Mouse (Mus musculus) forebrain, embryonic 13.5 days (tissue): Measurements from ENCODE around the gene Rarg. TPM values are rescaled to one million over a fixed set of nuclear protein-coding genes. Genes with fewer than 3 reads are reported as not detected.

Experiments
- ATAC-seq: fragments of 200-750 bp; cut with Nextera tagmentation; 2 replicates; pipeline ENCODE4 v1.8.0; 2017
- H3K27ac ChIP-seq: fragments of 300-500 bp; sonication (generic); 2 replicates; pipeline ENCODE4 v1.5.1; 2015; ENCODE audit warnings: inconsistent platforms, mild to moderate bottlenecking, moderate library complexity
- H3K27me3 ChIP-seq: fragments of 300-500 bp; sonication (generic); 2 replicates; pipeline ENCODE4 v1.6.1; 2015; ENCODE audit warnings: mild to moderate bottlenecking, inconsistent platforms
- H3K36me3 ChIP-seq: fragments of 300-500 bp; sonication (generic); 2 replicates; pipeline ENCODE4 v1.6.1; 2015; ENCODE audit warnings: mild to moderate bottlenecking, inconsistent platforms; ENCODE audit not compliant: poor library complexity, severe bottlenecking
- H3K4me1 ChIP-seq: fragments of 300-500 bp; sonication (generic); 2 replicates; pipeline ENCODE4 v1.6.1; 2015; ENCODE audit warnings: inconsistent platforms
- H3K4me2 ChIP-seq: fragments of 300-500 bp; sonication (generic); 2 replicates; pipeline ENCODE4 v1.6.1; 2015; ENCODE audit warnings: inconsistent platforms, mild to moderate bottlenecking, moderate library complexity
- H3K4me3 ChIP-seq: fragments of 300-500 bp; sonication (generic); 2 replicates; pipeline ENCODE4 v1.5.1; 2015; ENCODE audit warnings: mild to moderate bottlenecking, inconsistent platforms
- H3K9ac ChIP-seq: fragments of 300-500 bp; sonication (generic); 2 replicates; pipeline ENCODE4 v1.6.1; 2015; ENCODE audit warnings: mild to moderate bottlenecking, inconsistent platforms
- H3K9me3 ChIP-seq: fragments of 300-500 bp; sonication (generic); replicated peaks from 2 replicates; pipeline ENCODE4 v1.6.1; 2016; ENCODE audit warnings: inconsistent platforms
- WGBS: fragments of 180-500 bp; shearing (Covaris S2); methylation state at CpG from one replicate; pipeline ENCODE4 v1.1.7; 2015; 5-methylcytosine and 5-hydroxymethylcytosine counted together
- polyA plus RNA-seq: library from polyadenylated mRNA; unstranded; fragments of >200 nt; fragmentation: Nextera tagmentation; extraction: Ambion mirVana; gene quantifications from 2 replicates; pipeline ENCODE4 v1.2.1, GENCODE M21; 2015

The Rarg gene
- polyA plus RNA-seq, 1 experiment from 2014 or later: 3.2 TPM

- peak overlapping the region; percentile 66 for H3K4me3 ChIP-seq
- 0 out of 2 replicates have a peak, but pooled peaks have one; percentile 1 for ATAC-seq
- H3K9me3 ChIP-seq: no peaks in the 10 kb centered on the region
- peaks cover 24% of the 10 kb centered on the region for H3K36me3 ChIP-seq
- H3K4me1 ChIP-seq: peaks cover 15% of the 10 kb centered on the region
- no peaks in the 10 kb centered on the region for H3K27me3 ChIP-seq
- H3K9ac ChIP-seq: peak overlapping the region; percentile 76
- H3K27ac ChIP-seq: peak overlapping the region; percentile 66
- peak overlapping the region; percentile 97 for H3K4me2 ChIP-seq
- WGBS: 39% methylated on average over 7 of the region's 7 CpGs
Observed at GRCm38 (mm10) chr15:102278726-102279091, 21.4 kb upstream of the Rarg start.

GRCm38 (mm10) chr15:102273982-102274716 lies 16.8 kb upstream of the Rarg start:
- Histone ChIP-seq H3K4me3 (no peak overlapping the region), H3K9ac (no peak overlapping the region)
- no peak for ATAC-seq

GRCm38 (mm10) chr15:102271441-102271840 lies 14.1 kb upstream of the Rarg start:
- ATAC-seq: no peak
- no peak overlapping the region for H3K9ac ChIP-seq
- no peak overlapping the region for H3K27ac ChIP-seq
- no peaks in the 10 kb centered on the region for H3K9me3 ChIP-seq
- no peaks in the 10 kb centered on the region for H3K36me3 ChIP-seq
- H3K4me3 ChIP-seq: no peak overlapping the region
- H3K4me2 ChIP-seq: no peak overlapping the region
- H3K27me3 ChIP-seq: peaks cover 25% of the 10 kb centered on the region
- H3K4me1 ChIP-seq: peaks cover 6% of the 10 kb centered on the region; the same call in 1 of the 2 replicates
- 32% methylated on average over 3 of the region's 3 CpGs for WGBS

More at GRCm38 (mm10) chr15:102273982-102274716, 16.8 kb upstream of the Rarg start:
- Histone ChIP-seq H3K36me3 (no peaks in the 10 kb centered on the region), H3K9me3 (no peaks in the 10 kb centered on the region), H3K27me3 (peaks cover 25% of the 10 kb centered on the region), H3K4me2 (no peak overlapping the region), H3K27ac (no peak overlapping the region), H3K4me1 (peaks cover 10% of the 10 kb centered on the region)
- WGBS: 74% methylated on average over 6 of the region's 6 CpGs

GRCm38 (mm10) chr15:102270274-102270960 lies 13.1 kb upstream of the Rarg start, which contains the start of gene Gm9918:
Gene Gm9918, plus strand, starts transcription at chr15:102270563.
- no peaks in the 10 kb centered on the region for H3K9me3 ChIP-seq
- no peak within 1 kb of the TSS for H3K27ac ChIP-seq
- no peaks in the 10 kb centered on the region for H3K36me3 ChIP-seq
- 0 out of 2 replicates have a peak within 1 kb of the TSS, but pooled peaks have one; percentile 8 for H3K9ac ChIP-seq
- peak within 1 kb of the TSS; percentile 16; the same call in 1 of the 2 replicates for H3K4me2 ChIP-seq
- peaks cover 6% of the 10 kb centered on the region; the same call in 1 of the 2 replicates for H3K4me1 ChIP-seq
- ATAC-seq: no peak
- no peak within 1 kb of the TSS for H3K4me3 ChIP-seq
- peaks cover 25% of the 10 kb centered on the region for H3K27me3 ChIP-seq
- WGBS: 6% methylated on average over 19 of the region's 21 CpGs

GRCm38 (mm10) chr15:102265548-102265947 lies 8.2 kb upstream of the Rarg start:
- Histone ChIP-seq H3K9ac (no peak overlapping the region), H3K4me2 (no peak overlapping the region), H3K36me3 (no peaks in the 10 kb centered on the region), H3K4me3 (no peak overlapping the region), H3K9me3 (no peaks in the 10 kb centered on the region), H3K27me3 (peaks cover 28% of the 10 kb centered on the region), H3K27ac (no peak overlapping the region), H3K4me1 (peaks cover under 1% of the 10 kb centered on the region; the same call in 1 of the 2 replicates)
- no peak for ATAC-seq
- WGBS: 92% methylated on average over 5 of the region's 5 CpGs

- Histone ChIP-seq H3K27ac (no peak overlapping the region), H3K4me2 (no peak overlapping the region), H3K4me3 (no peak overlapping the region), H3K27me3 (peaks cover 25% of the 10 kb centered on the region), H3K4me1 (peaks cover 10% of the 10 kb centered on the region), H3K9ac (no peak overlapping the region), H3K9me3 (no peaks in the 10 kb centered on the region), H3K36me3 (no peaks in the 10 kb centered on the region)
- ATAC-seq: no peak
- 76% methylated on average over 2 of the region's 2 CpGs for WGBS
Observed at GRCm38 (mm10) chr15:102263037-102263436, 5.7 kb upstream of the Rarg start.

- no peak overlapping the region for H3K4me2 ChIP-seq
- no peak overlapping the region for H3K27ac ChIP-seq
- no peak for ATAC-seq
- H3K36me3 ChIP-seq: no peaks in the 10 kb centered on the region
- no peak overlapping the region for H3K9ac ChIP-seq
- no peaks in the 10 kb centered on the region for H3K9me3 ChIP-seq
- peaks cover 29% of the 10 kb centered on the region for H3K27me3 ChIP-seq
- H3K4me1 ChIP-seq: peaks cover 15% of the 10 kb centered on the region
- WGBS: 51% methylated on average over 7 of the region's 7 CpGs
- no peak overlapping the region for H3K4me3 ChIP-seq
Observed at GRCm38 (mm10) chr15:102262582-102262981, 5.3 kb upstream of the Rarg start.

- 16% methylated on average over 11 of the region's 11 CpGs for WGBS
- 0 out of 2 replicates have a peak overlapping the region, but pooled peaks have one; percentile 14 for H3K9ac ChIP-seq
- no peak overlapping the region for H3K27ac ChIP-seq
- H3K36me3 ChIP-seq: no peaks in the 10 kb centered on the region
- H3K9me3 ChIP-seq: no peaks in the 10 kb centered on the region
- no peak overlapping the region for H3K4me3 ChIP-seq
- H3K27me3 ChIP-seq: peaks cover 62% of the 10 kb centered on the region
- peaks cover 30% of the 10 kb centered on the region for H3K4me1 ChIP-seq
- ATAC-seq: no peak
- no peak overlapping the region for H3K4me2 ChIP-seq
Observed at GRCm38 (mm10) chr15:102258581-102259253, 1.4 kb upstream of the Rarg start.

- Histone ChIP-seq H3K4me3 (peak overlapping the region; percentile 52), H3K27me3 (peaks cover 62% of the 10 kb centered on the region), H3K9ac (0 out of 2 replicates have a peak overlapping the region, but pooled peaks have one; percentile 70), H3K27ac (no peak overlapping the region), H3K9me3 (no peaks in the 10 kb centered on the region), H3K4me2 (peak overlapping the region; percentile 93), H3K36me3 (no peaks in the 10 kb centered on the region), H3K4me1 (peaks cover 30% of the 10 kb centered on the region)
- no peak for ATAC-seq
- WGBS: 7% methylated on average over 12 of the region's 12 CpGs
Observed at GRCm38 (mm10) chr15:102258076-102258470, 756 bp upstream of the Rarg start.

- Histone ChIP-seq H3K4me2 (peak overlapping the region; percentile 93), H3K9ac (peak overlapping the region; percentile 70), H3K27me3 (peaks cover 52% of the 10 kb centered on the region), H3K36me3 (no peaks in the 10 kb centered on the region), H3K9me3 (no peaks in the 10 kb centered on the region), H3K4me1 (peaks cover 30% of the 10 kb centered on the region), H3K27ac (no peak overlapping the region; the same call in 1 of the 2 replicates), H3K4me3 (peak overlapping the region; percentile 52)
- no peak for ATAC-seq
- WGBS: 10% methylated on average over 20 of the region's 22 CpGs
Observed at GRCm38 (mm10) chr15:102256431-102257201, 701 bp downstream of the Rarg start.

- Histone ChIP-seq H3K27me3 (peaks cover 54% of the 10 kb centered on the region), H3K9me3 (no peaks in the 10 kb centered on the region), H3K4me3 (no peak overlapping the region), H3K36me3 (no peaks in the 10 kb centered on the region), H3K4me2 (no peak overlapping the region), H3K27ac (no peak overlapping the region), H3K9ac (no peak overlapping the region), H3K4me1 (peaks cover 30% of the 10 kb centered on the region)
- no peak for ATAC-seq
- 50% methylated on average over 14 of the region's 14 CpGs for WGBS
Observed at GRCm38 (mm10) chr15:102255547-102256255, 1.6 kb downstream of the Rarg start.
